Mouse (Mus musculus): ENCODE data around the gene Kcnk12. TPM values are rescaled to one million over a fixed set of nuclear protein-coding genes. Genes with fewer than 3 reads are reported as not detected.

Gene Kcnk12
- 0.44 and 1.1 TPM in 2 replicates for polyA plus RNA-seq (2015; fragmentation: Nextera tagmentation; extraction: Ambion mirVana)

GRCm38 (mm10) chr17:87797688-87798291 is at the start of gene Kcnk12:
TSS of gene Kcnk12 (minus strand) at chr17:87797994.
- H3K36me3 ChIP-seq (replicated peaks) = no peaks in the 10 kb centered on the region
- H3K4me2 ChIP-seq = peak within 1 kb of the TSS; percentile 78
- ATAC-seq (replicated peaks) = peak; percentile 72
- H3K4me3 ChIP-seq = peak within 1 kb of the TSS; percentile 53
- H3K9me3 ChIP-seq = no peaks in the 10 kb centered on the region
- H3K4me1 ChIP-seq = peaks cover 28% of the 10 kb centered on the region
- H3K9ac ChIP-seq = peak within 1 kb of the TSS; percentile 44
- no peak within 1 kb of the TSS for H3K27ac ChIP-seq
- under 1% methylated on average over 45 of the region's 46 CpGs for WGBS
- H3K27me3 ChIP-seq (replicated peaks) = peaks cover 57% of the 10 kb centered on the region

DNA sequence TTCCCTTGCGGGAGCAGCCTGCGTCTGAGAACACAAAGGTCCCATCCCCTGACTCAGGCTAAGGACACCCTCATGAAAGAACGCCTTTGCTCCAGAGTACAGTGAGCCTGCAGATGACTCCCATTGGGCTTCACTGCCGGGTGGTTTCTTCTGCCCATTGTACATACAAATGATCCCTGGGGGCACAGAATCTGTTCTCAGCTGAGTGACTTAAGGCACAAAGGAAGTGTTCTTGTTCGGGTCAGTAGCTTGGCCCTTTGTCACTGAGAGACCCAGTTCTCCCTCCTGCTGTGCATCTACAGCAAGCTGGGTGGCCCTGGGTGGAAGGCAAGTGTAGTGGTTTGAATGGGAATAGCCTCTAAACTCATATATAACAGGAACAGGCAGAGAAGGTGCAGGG is 44.4 kb upstream of the Kcnk12 start:
- no peaks in the 10 kb centered on the region for H3K27me3 ChIP-seq (replicated peaks)
- no peaks in the 10 kb centered on the region for H3K9me3 ChIP-seq
- ATAC-seq (replicated peaks) = no peak
- no peak overlapping the region for H3K4me3 ChIP-seq
- no peaks in the 10 kb centered on the region for H3K36me3 ChIP-seq (replicated peaks)
- no peak overlapping the region for H3K27ac ChIP-seq
- H3K4me2 ChIP-seq = no peak overlapping the region
- H3K4me1 ChIP-seq = no peaks in the 10 kb centered on the region
- H3K9ac ChIP-seq = no peak overlapping the region
- WGBS = 88% methylated on average over 5 of the region's 5 CpGs

DNA sequence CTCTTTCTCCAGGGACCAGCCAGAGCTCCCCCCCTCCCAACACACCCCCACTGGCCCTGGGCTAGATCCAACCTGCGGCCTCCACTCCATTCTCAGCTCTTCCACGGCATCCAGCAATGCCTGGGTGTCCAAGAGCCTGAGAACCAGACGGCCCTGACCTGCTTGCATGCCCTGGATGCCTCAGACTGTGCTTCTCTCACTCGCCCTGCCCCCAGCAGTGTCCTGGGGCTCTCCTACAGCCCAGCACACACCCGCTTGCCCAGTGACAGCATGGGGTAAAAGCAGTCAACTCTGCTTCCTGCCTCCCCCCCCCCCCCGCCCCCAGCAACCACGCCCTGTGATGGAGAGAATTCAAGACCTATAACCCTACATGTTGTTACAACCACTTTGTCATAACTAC is 42.3 kb upstream of the Kcnk12 start:
- H3K4me1 ChIP-seq = no peaks in the 10 kb centered on the region
- H3K27ac ChIP-seq = no peak overlapping the region
- ATAC-seq (replicated peaks) = no peak
- H3K9ac ChIP-seq = no peak overlapping the region
- H3K4me2 ChIP-seq = no peak overlapping the region
- H3K9me3 ChIP-seq = no peaks in the 10 kb centered on the region
- H3K27me3 ChIP-seq (replicated peaks) = no peaks in the 10 kb centered on the region
- WGBS = 80% methylated on average over 7 of the region's 7 CpGs
- H3K4me3 ChIP-seq = no peak overlapping the region
- no peaks in the 10 kb centered on the region for H3K36me3 ChIP-seq (replicated peaks)

GRCm38 (mm10) chr17:87834850-87835249 is 37.1 kb upstream of the Kcnk12 start:
- Histone ChIP-seq H3K9ac (no peak overlapping the region), H3K4me3 (no peak overlapping the region), H3K27me3 (replicated peaks) (no peaks in the 10 kb centered on the region), H3K9me3 (no peaks in the 10 kb centered on the region), H3K4me1 (no peaks in the 10 kb centered on the region), H3K4me2 (no peak overlapping the region), H3K36me3 (replicated peaks) (no peaks in the 10 kb centered on the region), H3K27ac (no peak overlapping the region)
- 21% methylated on average over 8 of the region's 8 CpGs for WGBS
- no peak for ATAC-seq (replicated peaks)

DNA sequence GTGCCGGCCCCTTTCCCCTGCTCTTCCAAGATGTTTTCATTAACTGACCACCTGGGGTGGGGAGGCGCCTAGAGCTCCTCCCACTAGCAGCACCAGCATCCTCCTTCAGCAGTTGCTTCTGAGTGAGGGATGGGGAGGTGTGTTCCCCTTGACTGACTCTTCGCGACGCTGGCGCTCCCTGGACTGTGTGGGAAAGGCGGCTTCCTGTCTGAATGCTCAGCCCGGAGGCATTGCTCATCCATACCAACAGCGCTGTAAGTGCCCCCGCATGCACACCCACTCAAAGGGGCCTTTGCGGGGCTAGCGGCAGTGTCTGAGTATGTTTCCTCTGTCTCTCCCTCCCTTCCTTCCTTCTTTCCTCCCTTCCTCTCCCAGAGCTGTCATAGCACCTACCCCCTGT is 29.1 kb upstream of the Kcnk12 start:
- Histone ChIP-seq H3K4me2 (peak overlapping the region; percentile 27), H3K4me1 (peaks cover 5% of the 10 kb centered on the region), H3K9ac (no peak overlapping the region), H3K9me3 (no peaks in the 10 kb centered on the region), H3K4me3 (no peak overlapping the region; the same call in 1 of the 2 replicates), H3K36me3 (replicated peaks) (no peaks in the 10 kb centered on the region), H3K27ac (no peak overlapping the region), H3K27me3 (replicated peaks) (peaks cover 5% of the 10 kb centered on the region; the same call in 1 of the 2 replicates)
- ATAC-seq (replicated peaks) = no peak
- 32% methylated on average over 12 of the region's 12 CpGs for WGBS

DNA sequence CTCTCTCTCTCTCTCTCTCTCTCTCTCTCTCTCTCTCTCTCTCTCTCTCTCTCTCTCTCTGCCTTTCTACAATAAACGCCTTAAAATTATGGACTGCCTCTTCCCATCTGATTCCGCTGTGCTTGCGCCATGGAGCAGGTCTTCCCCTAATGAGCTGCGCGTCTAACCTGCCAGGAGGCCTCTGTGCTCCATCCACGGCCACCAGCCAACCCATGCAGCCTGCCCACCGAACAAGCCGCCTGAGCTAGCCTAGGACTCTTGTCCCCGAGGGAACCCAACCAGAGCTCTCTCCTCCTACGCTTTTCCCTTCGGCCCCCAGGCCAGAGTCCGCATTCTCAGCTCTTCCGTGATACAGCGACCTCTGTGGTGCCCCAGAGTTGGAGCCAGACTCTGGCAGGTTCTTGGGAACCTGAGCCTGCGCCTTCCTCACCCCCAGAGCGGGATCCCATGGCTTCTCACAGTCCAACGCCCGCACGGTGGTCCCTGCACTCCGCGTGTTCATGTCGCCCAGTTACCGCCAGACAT is 28.3 kb upstream of the Kcnk12 start:
- H3K4me2 ChIP-seq = peak overlapping the region; percentile 27
- 29% methylated on average over 23 of the region's 23 CpGs for WGBS
- no peak overlapping the region for H3K27ac ChIP-seq
- no peak overlapping the region for H3K4me3 ChIP-seq
- ATAC-seq (replicated peaks) = no peak
- H3K36me3 ChIP-seq (replicated peaks) = no peaks in the 10 kb centered on the region
- peaks cover 5% of the 10 kb centered on the region for H3K4me1 ChIP-seq
- no peak overlapping the region for H3K9ac ChIP-seq
- no peaks in the 10 kb centered on the region for H3K9me3 ChIP-seq
- H3K27me3 ChIP-seq (replicated peaks) = peaks cover 5% of the 10 kb centered on the region; the same call in 1 of the 2 replicates

GRCm38 (mm10) chr17:87825454-87826008 is 27.7 kb upstream of the Kcnk12 start:
- H3K4me3 ChIP-seq = no peak overlapping the region
- peaks cover 5% of the 10 kb centered on the region; the same call in 1 of the 2 replicates for H3K27me3 ChIP-seq (replicated peaks)
- WGBS = 53% methylated on average over 4 of the region's 5 CpGs
- H3K9me3 ChIP-seq = no peaks in the 10 kb centered on the region
- H3K27ac ChIP-seq = no peak overlapping the region
- H3K9ac ChIP-seq = no peak overlapping the region
- no peak overlapping the region for H3K4me2 ChIP-seq
- ATAC-seq (replicated peaks) = no peak
- peaks cover 5% of the 10 kb centered on the region for H3K4me1 ChIP-seq
- H3K36me3 ChIP-seq (replicated peaks) = no peaks in the 10 kb centered on the region

GRCm38 (mm10) chr17:87823031-87823430 is 25.2 kb upstream of the Kcnk12 start:
- 87% methylated on average over 3 of the region's 3 CpGs for WGBS
- peaks cover 5% of the 10 kb centered on the region; the same call in 1 of the 2 replicates for H3K27me3 ChIP-seq (replicated peaks)
- no peak overlapping the region for H3K4me3 ChIP-seq
- no peak overlapping the region for H3K9ac ChIP-seq
- no peak overlapping the region for H3K27ac ChIP-seq
- H3K9me3 ChIP-seq = no peaks in the 10 kb centered on the region
- no peaks in the 10 kb centered on the region for H3K36me3 ChIP-seq (replicated peaks)
- peaks cover 5% of the 10 kb centered on the region for H3K4me1 ChIP-seq
- no peak overlapping the region for H3K4me2 ChIP-seq
- ATAC-seq (replicated peaks) = no peak

GRCm38 (mm10) chr17:87809556-87809955 is 11.8 kb upstream of the Kcnk12 start:
- no peaks in the 10 kb centered on the region for H3K9me3 ChIP-seq
- no peak overlapping the region for H3K27ac ChIP-seq
- ATAC-seq (replicated peaks) = no peak
- no peaks in the 10 kb centered on the region for H3K4me1 ChIP-seq
- H3K36me3 ChIP-seq (replicated peaks) = no peaks in the 10 kb centered on the region
- no peak overlapping the region for H3K4me2 ChIP-seq
- no peak overlapping the region for H3K9ac ChIP-seq
- H3K4me3 ChIP-seq = no peak overlapping the region
- WGBS = 63% methylated on average over 2 of the region's 2 CpGs
- H3K27me3 ChIP-seq (replicated peaks) = no peaks in the 10 kb centered on the region

DNA sequence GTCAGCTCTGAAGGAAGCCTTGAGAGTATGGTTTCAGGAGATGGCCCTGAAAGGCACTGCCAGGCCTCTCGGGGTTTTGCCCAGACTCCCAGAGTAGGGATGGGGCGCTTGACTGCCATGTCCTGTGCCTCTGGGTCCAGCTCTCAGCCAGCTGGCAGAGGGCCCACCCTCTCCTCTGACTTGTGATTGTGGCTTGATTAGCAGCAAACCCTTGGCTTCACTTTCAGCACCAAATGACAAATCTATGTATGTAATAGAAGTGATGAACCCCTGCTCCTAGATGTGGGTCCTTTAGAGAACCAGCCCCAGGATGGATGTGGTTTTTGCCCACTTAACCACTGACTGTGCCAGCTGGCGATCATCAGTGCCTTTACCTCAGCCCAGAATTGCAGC is 2.1 kb upstream of the Kcnk12 start:
- Histone ChIP-seq H3K4me1 (peaks cover 28% of the 10 kb centered on the region), H3K27me3 (replicated peaks) (peaks cover 53% of the 10 kb centered on the region), H3K9me3 (no peaks in the 10 kb centered on the region), H3K36me3 (replicated peaks) (no peaks in the 10 kb centered on the region), H3K4me2 (no peak overlapping the region), H3K27ac (no peak overlapping the region), H3K9ac (no peak overlapping the region), H3K4me3 (no peak overlapping the region)
- ATAC-seq (replicated peaks) = no peak
- WGBS = 79% methylated on average over 3 of the region's 3 CpGs

DNA sequence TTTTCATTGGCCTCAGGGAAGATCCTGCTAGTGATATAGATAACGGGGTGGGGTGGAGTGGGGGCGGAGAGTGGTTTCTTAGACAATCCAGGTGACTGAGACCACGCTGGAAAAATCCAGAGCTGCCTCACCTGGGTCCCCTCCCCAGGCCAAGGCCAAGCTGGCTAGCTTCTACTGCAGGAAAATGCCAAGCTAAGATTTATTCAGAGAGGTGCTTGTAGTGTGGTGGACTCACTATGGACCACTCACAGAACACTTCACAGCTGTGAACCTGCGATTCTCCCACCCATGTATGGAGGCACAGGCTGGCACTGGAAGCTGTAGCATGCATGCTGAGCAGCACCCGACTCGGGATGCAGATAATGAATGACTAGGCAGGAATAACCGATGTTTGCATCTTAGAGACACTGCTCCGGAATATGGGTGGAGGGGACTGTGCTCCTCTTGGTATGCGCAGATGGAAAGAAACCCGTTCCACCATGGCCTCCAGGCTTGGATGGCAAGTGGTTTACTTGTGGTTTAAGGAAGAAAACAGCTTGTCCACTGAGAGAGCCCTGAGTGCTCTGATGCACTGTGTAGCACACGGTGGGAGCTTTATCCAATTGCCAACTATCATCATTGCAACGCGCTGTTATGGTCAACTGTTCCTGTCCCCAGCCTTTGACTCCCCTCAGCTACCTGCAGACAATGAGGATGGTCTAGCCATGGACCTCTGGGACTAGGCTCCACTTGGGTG is 1.6 kb upstream of the Kcnk12 start:
- H3K4me2 ChIP-seq = no peak overlapping the region
- WGBS = 64% methylated on average over 13 of the region's 13 CpGs
- H3K4me3 ChIP-seq = no peak overlapping the region
- H3K9ac ChIP-seq = no peak overlapping the region
- peaks cover 57% of the 10 kb centered on the region for H3K27me3 ChIP-seq (replicated peaks)
- peaks cover 28% of the 10 kb centered on the region for H3K4me1 ChIP-seq
- no peaks in the 10 kb centered on the region for H3K9me3 ChIP-seq
- H3K27ac ChIP-seq = no peak overlapping the region
- no peaks in the 10 kb centered on the region for H3K36me3 ChIP-seq (replicated peaks)
- no peak for ATAC-seq (replicated peaks)

GRCm38 (mm10) chr17:87798423-87798941 is 688 bp upstream of the Kcnk12 start:
- 0% methylated on average over 40 of the region's 40 CpGs for WGBS
- Histone ChIP-seq H3K36me3 (replicated peaks) (no peaks in the 10 kb centered on the region), H3K9ac (no peak overlapping the region), H3K27ac (no peak overlapping the region), H3K4me2 (peak overlapping the region; percentile 78), H3K4me3 (peak overlapping the region; percentile 53), H3K27me3 (replicated peaks) (peaks cover 57% of the 10 kb centered on the region), H3K9me3 (no peaks in the 10 kb centered on the region), H3K4me1 (peaks cover 28% of the 10 kb centered on the region)
- peak; percentile 58 for ATAC-seq (replicated peaks)
